Mouse (Mus musculus) left cerebral cortex, postnatal 36 days (tissue): ENCODE measurements at regions not wholly inside any gene's neighbourhood (a gene's known extent, or its start where the extent isn't known, plus 50 kb on each side); places are given as distances from the start of the nearest gene placed in this dataset.

ENCODE experiments used
- DNase-seq, 2 experiments: peaks; one replicate each; pipeline ENCODE4 v3.0.0; 2021 to 2022; ENCODE audit warnings: low spot score in 2 of 2, mixed read lengths in 1 of 2
- intact Hi-C: fragments of 180-260 bp; cut with DNase I; formaldehyde crosslinking; loops from one replicate; pipeline ENCODE4 v1.15.1; 2025

DNA sequence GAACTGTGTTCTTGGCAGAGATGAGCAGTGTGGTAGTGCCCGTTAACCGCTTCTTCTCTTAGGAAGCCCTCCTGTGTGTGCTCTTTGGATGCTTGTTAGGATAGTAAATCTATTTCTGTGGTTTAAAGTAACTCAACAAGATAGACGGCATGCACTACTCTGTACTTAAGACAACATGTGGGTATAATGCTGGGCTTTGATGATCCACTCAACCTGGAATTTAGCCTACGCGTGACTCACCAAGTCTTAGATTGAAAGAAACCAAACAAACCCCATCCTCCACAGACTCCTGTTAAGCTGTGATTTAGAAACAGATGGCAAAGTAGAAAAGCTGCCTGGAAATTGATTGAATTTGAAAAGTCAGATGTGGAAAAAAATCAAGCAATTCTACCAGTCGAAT is 673.5 kb downstream of the Olfm4 start:
- intact Hi-C loops: no loop called here

DNA sequence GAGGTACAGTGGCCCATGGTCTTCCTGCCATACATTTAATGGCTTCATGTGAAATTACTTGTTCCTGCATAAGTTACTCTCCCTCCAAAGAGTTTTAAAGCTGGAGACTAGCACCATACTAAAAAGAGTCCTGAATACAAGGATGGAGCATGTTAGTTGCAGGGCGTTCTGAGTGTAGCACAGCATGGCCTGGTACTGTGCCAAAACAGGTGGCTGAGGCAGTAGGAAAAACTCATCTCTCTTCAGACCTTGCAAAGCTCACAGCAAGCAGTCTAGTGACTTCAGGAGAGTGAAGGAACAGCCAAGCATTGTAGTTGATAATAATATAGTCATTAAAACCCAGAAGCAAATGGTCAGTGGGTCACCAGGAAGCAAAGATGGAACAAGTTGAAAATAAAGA is 699.0 kb downstream of the Olfm4 start:
- DNase-seq: no peak
- intact Hi-C loops: no loop called here

More for the DNA sequence above, 673.5 kb downstream of the Olfm4 start:
- DNase-seq: peak; percentile 8

DNA sequence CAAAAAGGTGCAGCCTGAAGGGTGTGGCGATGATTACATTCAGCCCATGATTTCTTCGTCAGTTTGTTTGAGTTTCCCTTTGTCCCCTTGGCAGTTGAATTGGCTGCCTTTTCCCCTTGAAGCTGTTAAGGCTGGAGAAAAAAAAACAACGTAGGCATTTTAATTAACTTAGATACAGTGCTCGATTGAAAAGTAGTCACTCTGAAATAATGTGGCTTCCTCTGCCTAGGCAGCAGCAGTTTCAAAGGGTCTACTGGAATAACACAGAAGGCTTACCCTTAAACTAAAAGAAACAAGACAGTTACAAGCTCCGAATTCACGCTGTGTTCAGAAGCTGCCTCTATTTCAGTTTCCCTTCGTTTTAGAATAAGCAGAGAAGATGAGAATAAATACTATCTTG is 699.4 kb downstream of the Olfm4 start:
- intact Hi-C loops: no loop called here
- DNase-seq: no peak

DNA sequence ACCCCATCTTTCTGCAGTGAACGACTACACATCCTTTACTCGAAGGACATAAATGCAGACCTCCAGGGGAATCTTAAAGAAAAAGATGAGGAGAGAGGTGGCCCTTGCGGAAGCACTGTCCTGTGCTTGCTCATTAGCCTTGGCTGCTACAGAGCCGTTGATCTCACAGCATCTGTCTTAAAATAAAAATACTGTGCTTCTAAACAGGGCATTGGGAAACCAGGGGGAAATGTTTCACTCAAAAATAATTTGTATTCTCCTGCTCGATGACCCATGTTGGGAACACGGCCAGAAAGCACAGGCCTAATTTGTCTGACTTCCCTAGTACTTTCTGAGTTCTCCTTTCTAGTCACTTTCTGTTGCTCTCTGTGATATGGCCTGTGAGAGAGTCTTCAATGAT is 699.8 kb downstream of the Olfm4 start:
- peak in 1 of 2 experiments; percentile 4 for DNase-seq
- intact Hi-C loops: no loop called here

DNA sequence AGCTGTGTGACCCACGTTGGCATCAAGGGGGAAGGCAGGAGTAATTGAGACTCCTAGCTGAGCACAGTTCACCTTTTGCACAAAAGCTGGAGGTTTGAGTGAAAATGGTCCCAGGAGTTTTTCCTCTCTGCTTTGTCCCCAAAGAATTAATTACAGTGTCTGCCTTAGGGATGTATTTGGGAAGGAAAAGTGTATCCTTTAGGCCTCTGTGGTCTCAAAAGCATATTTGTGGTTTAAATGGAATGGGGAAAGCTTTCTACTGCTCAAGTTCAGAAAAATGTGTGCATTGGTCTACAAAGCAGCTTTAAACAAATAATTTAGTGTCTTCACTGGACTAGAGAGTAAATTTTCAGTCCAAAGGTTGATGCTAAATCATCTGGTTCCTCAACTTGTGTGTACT is 706.6 kb downstream of the Olfm4 start:
- DNase-seq: no peak
- intact Hi-C loops: no loop called here

DNA sequence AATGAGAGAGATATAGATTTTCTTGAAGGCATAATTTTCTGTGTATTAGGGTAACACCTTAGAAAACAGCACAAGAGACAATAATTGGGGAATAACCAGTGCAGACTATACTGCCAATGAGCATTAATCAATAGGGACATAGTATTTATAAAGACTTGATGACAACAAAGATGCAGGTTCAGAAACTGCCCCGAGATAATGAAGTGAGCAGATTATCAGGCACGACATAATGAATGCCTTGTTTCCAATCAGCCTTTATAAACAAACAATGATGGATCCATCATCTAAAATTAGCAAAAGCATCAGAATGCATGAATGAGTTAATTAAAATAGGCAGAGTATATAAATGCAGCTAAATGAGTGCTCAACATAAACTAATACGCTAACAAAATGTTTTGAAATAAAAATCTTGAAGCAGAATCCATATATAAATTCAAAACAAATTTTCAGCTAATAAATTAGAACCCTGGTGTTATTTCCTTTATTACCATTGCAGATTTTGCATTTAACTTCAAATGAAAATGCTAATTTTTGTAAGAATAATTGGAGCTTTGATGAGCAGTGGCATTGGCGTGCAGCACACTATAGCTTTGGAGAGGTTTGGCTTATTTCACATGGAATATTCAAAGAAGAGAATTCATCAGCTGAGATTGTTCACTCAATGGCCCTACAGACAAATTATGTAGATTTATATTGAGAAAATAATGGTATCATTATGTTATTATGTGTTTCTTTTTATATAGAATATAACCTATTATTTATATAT is 739.1 kb downstream of the Olfm4 start:
- no peak for DNase-seq
- intact Hi-C loops: no loop called here

DNA sequence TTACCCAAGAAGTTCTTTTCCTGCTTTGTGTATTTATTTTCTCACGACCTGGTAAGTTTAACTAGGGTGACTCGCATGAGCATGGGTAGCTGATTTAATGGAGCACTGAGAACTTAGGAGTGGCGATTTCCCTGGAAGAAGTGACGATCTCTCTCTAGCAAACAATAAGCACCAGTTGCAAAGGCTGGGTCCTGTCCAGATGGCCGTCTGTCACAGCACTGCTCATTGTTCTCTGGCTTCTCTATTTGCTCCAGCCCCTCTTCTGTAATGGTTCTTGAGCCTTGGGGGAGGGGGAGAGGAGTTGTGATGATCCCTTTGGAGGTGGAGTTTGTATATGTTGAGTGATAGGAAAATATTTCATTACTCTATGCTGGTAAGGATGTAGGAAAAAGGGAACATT is 747.3 kb downstream of the Olfm4 start:
- intact Hi-C loops: no loop called here
- no peak for DNase-seq
